Mouse (Mus musculus) kidney, embryonic 14.5 days (tissue): ENCODE results near the gene Klf1. TPM values are rescaled to one million over a fixed set of nuclear protein-coding genes. Genes with fewer than 3 reads are reported as not detected.
A peak's percentile ranks its signal among the peaks of the same experiment; 100 is the strongest.

Experiments used
- ATAC-seq: fragments of 200-750 bp; cut with Nextera tagmentation; 2 replicates; pipeline ENCODE4 v1.8.0; 2017; ENCODE audit warnings: moderate number of reproducible peaks, mild to moderate bottlenecking, moderate TSS enrichment, moderate library complexity; ENCODE audit not compliant: low FRiP score, low TSS enrichment
- H3K27ac ChIP-seq: fragments of 300-500 bp; sonication (generic); 2 replicates; pipeline ENCODE4 v1.5.1; 2014; ENCODE audit warnings: low read depth, mild to moderate bottlenecking, low read length, moderate library complexity, mixed read lengths
- H3K27me3 ChIP-seq: fragments of 300-500 bp; sonication (generic); 2 replicates; pipeline ENCODE4 v1.6.1; 2014; ENCODE audit warnings: mild to moderate bottlenecking, low read length; ENCODE audit not compliant: control insufficient read depth, insufficient read depth
- H3K36me3 ChIP-seq: fragments of 300-500 bp; sonication (generic); 2 replicates; pipeline ENCODE4 v1.6.1; 2014; ENCODE audit warnings: low read length, mixed read lengths; ENCODE audit not compliant: control insufficient read depth, insufficient read depth
- H3K4me1 ChIP-seq: fragments of 300-500 bp; sonication (generic); 2 replicates; pipeline ENCODE4 v1.6.1; 2014; ENCODE audit warnings: low read length, mixed read lengths; ENCODE audit not compliant: control insufficient read depth, insufficient read depth
- H3K4me2 ChIP-seq: fragments of 300-500 bp; sonication (generic); replicated peaks from 2 replicates; pipeline ENCODE4 v1.6.1; 2014; ENCODE audit warnings: low read depth, mild to moderate bottlenecking, low read length
- H3K4me3 ChIP-seq: fragments of 300-500 bp; sonication (generic); 2 replicates; pipeline ENCODE4 v1.5.1; 2014; ENCODE audit warnings: mild to moderate bottlenecking, low read length
- H3K9ac ChIP-seq: fragments of 300-500 bp; sonication (generic); 2 replicates; pipeline ENCODE4 v1.6.1; 2014; ENCODE audit warnings: low read depth, mild to moderate bottlenecking, low read length, moderate library complexity
- H3K9me3 ChIP-seq: fragments of 300-500 bp; sonication (generic); 2 replicates; pipeline ENCODE4 v1.6.1; 2016; ENCODE audit warnings: low read length; ENCODE audit not compliant: control insufficient read depth
- WGBS: fragments of 180-500 bp; shearing (Covaris S2); extraction: QIAGEN DNeasy Blood & Tissue Kit; methylation state at CpG from one replicate; pipeline ENCODE4 v1.1.7; 2014; 5-methylcytosine and 5-hydroxymethylcytosine counted together
- polyA plus RNA-seq: library from polyadenylated mRNA; unstranded; fragments of >200 nt; fragmentation: Nextera tagmentation; extraction: Ambion mirVana; gene quantifications from 2 replicates; pipeline ENCODE4 v1.2.1, GENCODE M21; 2014

Klf1 gene
- polyA plus RNA-seq, 1 experiment from 2014 or later = 1.2 TPM

GRCm38 (mm10) chr8:84921596-84921995, 19.9 kb downstream of the Klf1 start:
- H3K4me1 ChIP-seq = no peaks in the 10 kb centered on the region
- ATAC-seq = no peak
- 75% methylated on average over 2 of the region's 2 CpGs for WGBS
- H3K27me3 ChIP-seq = peaks cover 18% of the 10 kb centered on the region
- H3K4me3 ChIP-seq = no peak overlapping the region
- H3K4me2 ChIP-seq = no peak overlapping the region
- H3K9ac ChIP-seq = no peak overlapping the region
- H3K27ac ChIP-seq = no peak overlapping the region
- no peaks in the 10 kb centered on the region for H3K9me3 ChIP-seq
- no peaks in the 10 kb centered on the region for H3K36me3 ChIP-seq

- Histone ChIP-seq H3K36me3 (no peaks in the 10 kb centered on the region), H3K4me2 (no peak overlapping the region), H3K27ac (no peak overlapping the region), H3K9ac (no peak overlapping the region), H3K4me1 (0 out of 2 replicates have a peak, but pooled peaks cover 3% of the 10 kb centered on the region), H3K9me3 (no peaks in the 10 kb centered on the region), H3K4me3 (no peak overlapping the region), H3K27me3 (peaks cover 17% of the 10 kb centered on the region)
- ATAC-seq = no peak
- 78% methylated on average over 7 of the region's 7 CpGs for WGBS
These were observed 23.8 kb downstream of the Klf1 start for GRCm38 (mm10) chr8:84925557-84925956.

GRCm38 (mm10) chr8:84927513-84927912, 25.8 kb downstream of the Klf1 start:
- Histone ChIP-seq H3K27me3 (peaks cover 23% of the 10 kb centered on the region), H3K9me3 (no peaks in the 10 kb centered on the region), H3K4me3 (no peak overlapping the region), H3K4me1 (0 out of 2 replicates have a peak, but pooled peaks cover 3% of the 10 kb centered on the region), H3K36me3 (no peaks in the 10 kb centered on the region), H3K4me2 (no peak overlapping the region), H3K9ac (no peak overlapping the region), H3K27ac (no peak overlapping the region)
- no peak for ATAC-seq
- WGBS = 73% methylated on average over 1 of the region's 1 CpGs

DNA sequence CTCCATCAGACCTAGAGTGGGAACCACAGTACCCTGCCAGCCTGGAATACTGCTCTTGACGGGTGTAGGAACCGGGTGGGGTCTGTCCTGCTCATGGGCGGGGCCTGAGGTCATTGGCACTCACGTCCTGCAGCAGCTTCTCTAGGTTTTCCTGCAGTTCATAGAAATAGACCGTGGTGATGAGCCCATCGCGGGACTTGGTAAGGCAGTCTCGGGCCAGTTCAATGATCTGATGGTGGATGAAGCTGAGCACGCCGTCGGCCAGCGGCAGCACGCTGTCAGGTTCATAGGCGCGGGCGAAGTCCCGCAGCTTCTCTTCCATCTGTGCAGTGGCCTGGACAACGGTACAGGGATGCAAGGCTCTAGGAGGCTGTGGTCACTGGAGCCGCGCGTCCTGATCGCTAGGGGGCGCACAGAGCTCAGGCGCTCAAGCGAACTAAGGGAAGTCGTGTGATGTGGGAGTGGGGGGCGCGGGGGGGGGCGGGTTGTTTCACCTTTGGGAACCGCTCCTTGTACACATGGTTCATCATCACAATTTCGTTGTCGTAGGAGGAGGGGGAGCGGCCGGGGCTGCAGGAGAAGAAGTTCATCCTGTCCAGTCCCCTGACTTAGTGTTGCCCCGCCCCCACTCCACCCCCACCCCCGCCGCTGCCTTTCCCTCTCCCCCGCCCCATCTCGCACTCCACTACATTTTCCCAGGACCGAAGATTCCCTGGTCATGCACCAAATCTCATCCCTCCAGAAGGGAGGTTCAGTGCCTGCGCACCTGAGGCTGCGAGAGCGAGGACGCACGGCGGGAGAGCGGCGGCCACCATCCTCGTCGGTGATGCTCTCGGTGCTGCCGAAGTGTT, 27.0 kb downstream of the Klf1 start:
- Histone ChIP-seq H3K9ac (no peak overlapping the region), H3K4me1 (0 out of 2 replicates have a peak, but pooled peaks cover 3% of the 10 kb centered on the region), H3K4me2 (peak overlapping the region; percentile 58), H3K9me3 (no peaks in the 10 kb centered on the region), H3K4me3 (peak overlapping the region; percentile 35), H3K36me3 (no peaks in the 10 kb centered on the region), H3K27ac (no peak overlapping the region), H3K27me3 (peaks cover 25% of the 10 kb centered on the region)
- 2% methylated on average over 49 of the region's 52 CpGs for WGBS
- ATAC-seq = peak; percentile 84

- WGBS = 83% methylated on average over 13 of the region's 13 CpGs
- peaks cover 44% of the 10 kb centered on the region for H3K27me3 ChIP-seq
- no peak overlapping the region for H3K27ac ChIP-seq
- no peaks in the 10 kb centered on the region for H3K9me3 ChIP-seq
- no peak for ATAC-seq
- no peak overlapping the region for H3K4me2 ChIP-seq
- H3K9ac ChIP-seq = no peak overlapping the region
- H3K4me3 ChIP-seq = no peak overlapping the region
- no peaks in the 10 kb centered on the region for H3K36me3 ChIP-seq
- H3K4me1 ChIP-seq = 0 out of 2 replicates have a peak, but pooled peaks cover 3% of the 10 kb centered on the region
These were observed 28.9 kb downstream of the Klf1 start for GRCm38 (mm10) chr8:84930582-84930981.

DNA sequence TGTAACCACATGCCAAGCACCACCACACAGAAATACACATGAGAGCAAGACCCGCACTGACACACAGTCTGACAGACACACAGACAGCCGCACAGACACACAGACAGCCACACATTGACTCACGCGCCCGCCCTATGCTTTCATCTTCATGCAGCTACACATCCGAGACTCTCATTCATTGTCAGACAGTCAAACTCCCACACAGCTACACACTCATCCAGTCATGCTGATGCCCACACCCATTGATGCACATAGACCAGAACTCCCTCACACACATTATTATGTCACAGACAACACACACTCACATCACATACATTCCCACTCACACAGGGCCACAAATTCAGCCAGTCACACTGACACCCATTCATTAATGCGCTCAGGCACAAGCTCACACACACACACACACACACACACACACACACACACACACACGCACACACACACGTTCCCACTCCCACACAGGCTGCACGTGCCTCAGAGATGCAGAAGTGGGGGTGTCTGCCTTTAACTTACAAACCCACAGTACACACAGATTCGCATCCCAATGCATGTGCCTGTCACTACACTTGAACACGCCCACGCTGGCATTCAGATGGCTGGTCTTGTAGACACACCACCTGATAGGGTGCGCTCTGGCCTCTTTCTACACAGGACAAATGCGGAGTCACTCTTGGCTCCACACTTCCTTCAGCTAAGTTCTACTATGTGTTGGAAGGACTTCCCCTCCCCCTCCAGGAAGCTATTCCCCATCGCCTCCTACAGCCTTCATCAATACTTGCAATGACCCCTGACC, 32.2 kb downstream of the Klf1 start:
- ATAC-seq = no peak
- no peak overlapping the region for H3K4me2 ChIP-seq
- no peaks in the 10 kb centered on the region for H3K36me3 ChIP-seq
- H3K4me1 ChIP-seq = peaks cover 12% of the 10 kb centered on the region; the same call in 1 of the 2 replicates
- peaks cover 72% of the 10 kb centered on the region for H3K27me3 ChIP-seq
- WGBS = 75% methylated on average over 16 of the region's 16 CpGs
- no peak overlapping the region for H3K27ac ChIP-seq
- H3K4me3 ChIP-seq = no peak overlapping the region
- no peak overlapping the region for H3K9ac ChIP-seq
- H3K9me3 ChIP-seq = no peaks in the 10 kb centered on the region; the same call in 1 of the 2 replicates

DNA sequence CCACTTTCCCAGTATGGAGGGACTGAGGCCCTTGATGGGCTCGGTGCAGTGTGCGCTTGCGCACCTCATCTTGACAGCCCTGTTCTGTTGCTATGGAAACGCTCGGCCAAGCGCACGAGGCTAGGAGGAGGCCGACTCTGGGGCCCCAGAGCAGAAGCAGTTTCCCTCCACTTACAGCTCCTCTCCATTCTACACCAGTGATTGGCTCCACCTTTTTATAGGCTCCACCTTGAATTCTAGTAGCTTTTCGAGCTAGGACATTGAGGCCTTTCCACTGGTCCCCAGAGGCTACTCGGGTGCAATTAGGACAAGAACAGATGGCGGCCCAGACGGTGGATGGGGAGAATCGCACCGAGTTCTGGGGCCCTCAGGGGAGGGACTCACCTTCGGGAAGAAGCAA, 33.1 kb downstream of the Klf1 start:
- peak; percentile 63 for ATAC-seq
- Histone ChIP-seq H3K4me1 (peaks cover 9% of the 10 kb centered on the region; the same call in 1 of the 2 replicates), H3K27ac (no peak overlapping the region), H3K9ac (no peak overlapping the region), H3K27me3 (peaks cover 66% of the 10 kb centered on the region), H3K4me3 (0 out of 2 replicates have a peak overlapping the region, but pooled peaks have one; percentile 7), H3K4me2 (peak overlapping the region; percentile 8), H3K36me3 (no peaks in the 10 kb centered on the region), H3K9me3 (no peaks in the 10 kb centered on the region; the same call in 1 of the 2 replicates)
- WGBS = under 1% methylated on average over 15 of the region's 15 CpGs

DNA sequence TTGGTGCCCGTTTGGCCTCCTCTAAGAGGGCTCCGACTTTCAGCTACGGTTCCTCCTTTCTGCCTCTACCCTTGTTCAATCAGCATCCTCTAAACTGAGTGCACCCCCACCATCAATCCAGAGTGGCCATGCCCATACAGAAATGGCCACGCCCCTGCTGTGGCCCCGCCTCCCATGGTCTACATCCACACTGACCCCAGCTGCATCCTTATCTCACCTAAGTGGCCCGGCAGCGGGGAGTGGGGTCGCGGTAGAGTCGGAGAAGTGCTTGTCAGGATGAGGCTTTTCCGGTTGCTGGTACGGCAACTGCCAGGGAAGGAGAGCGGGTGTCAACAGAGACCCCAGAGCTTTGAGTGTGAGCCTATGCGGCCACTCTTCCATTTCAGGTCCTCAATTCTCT, 33.8 kb downstream of the Klf1 start:
- H3K4me3 ChIP-seq = no peak overlapping the region
- H3K9ac ChIP-seq = no peak overlapping the region
- WGBS = 5% methylated on average over 14 of the region's 14 CpGs
- H3K4me2 ChIP-seq = no peak overlapping the region
- peaks cover 9% of the 10 kb centered on the region; the same call in 1 of the 2 replicates for H3K4me1 ChIP-seq
- no peaks in the 10 kb centered on the region; the same call in 1 of the 2 replicates for H3K9me3 ChIP-seq
- 0 out of 2 replicates have a peak, but pooled peaks have one; percentile 6 for ATAC-seq
- no peaks in the 10 kb centered on the region for H3K36me3 ChIP-seq
- no peak overlapping the region for H3K27ac ChIP-seq
- H3K27me3 ChIP-seq = peaks cover 60% of the 10 kb centered on the region
